Mouse (Mus musculus) limb, embryonic 14.5 days (tissue): Measurements from ENCODE around the gene Rfx4. TPM values are rescaled to one million over a fixed set of nuclear protein-coding genes. Genes with fewer than 3 reads are reported as not detected.

ENCODE experiments used
- ATAC-seq: fragments of 200-750 bp; cut with Nextera tagmentation; 2 replicates; pipeline ENCODE4 v1.8.0; 2017; ENCODE audit warnings: low read depth, moderate number of reproducible peaks, moderate TSS enrichment; ENCODE audit not compliant: low FRiP score
- DNase-seq: peaks from one replicate; pipeline ENCODE4 v3.0.0-alpha.2; 2015; ENCODE audit warnings: low spot score
- H3K27ac ChIP-seq: fragments of 300-500 bp; sonication (generic); replicated peaks from 2 replicates; pipeline ENCODE4 v1.5.1; 2014; ENCODE audit warnings: low read depth, mild to moderate bottlenecking, low read length, moderate library complexity, mixed read lengths
- H3K27me3 ChIP-seq: fragments of 300-500 bp; sonication (generic); 2 replicates; pipeline ENCODE4 v1.6.1; 2014; ENCODE audit warnings: low read length, mixed read lengths; ENCODE audit not compliant: control insufficient read depth, insufficient read depth
- H3K36me3 ChIP-seq: fragments of 300-500 bp; sonication (generic); 2 replicates; pipeline ENCODE4 v1.6.1; 2014; ENCODE audit warnings: mild to moderate bottlenecking, low read length, moderate library complexity, mixed read lengths; ENCODE audit not compliant: control insufficient read depth, insufficient read depth
- H3K4me1 ChIP-seq: fragments of 300-500 bp; sonication (generic); 2 replicates; pipeline ENCODE4 v1.6.1; 2014; ENCODE audit warnings: antibody characterized with exemption, low read length, mixed read lengths; ENCODE audit not compliant: control insufficient read depth, insufficient read depth
- H3K4me2 ChIP-seq: fragments of 300-500 bp; sonication (generic); replicated peaks from 2 replicates; pipeline ENCODE4 v1.6.1; 2014; ENCODE audit warnings: low read depth, mild to moderate bottlenecking, low read length, moderate library complexity; ENCODE audit not compliant: severe bottlenecking
- H3K4me3 ChIP-seq: fragments of 300-500 bp; sonication (generic); replicated peaks from 2 replicates; pipeline ENCODE4 v1.5.1; 2014; ENCODE audit warnings: low read length
- H3K9ac ChIP-seq: fragments of 300-500 bp; sonication (generic); 2 replicates; pipeline ENCODE4 v1.6.1; 2014; ENCODE audit warnings: mild to moderate bottlenecking, low read depth, low read length, moderate library complexity; ENCODE audit not compliant: severe bottlenecking
- H3K9me3 ChIP-seq: fragments of 300-500 bp; sonication (generic); 2 replicates; pipeline ENCODE4 v1.6.1; 2016; ENCODE audit warnings: low read length; ENCODE audit not compliant: control insufficient read depth
- POLR2A ChIP-seq: fragments of 200-500 bp; IDR thresholded peaks from 2 replicates; pipeline ENCODE4 v1.8.0; 2012; ENCODE audit warnings: inconsistent platforms, mild to moderate bottlenecking, moderate library complexity, borderline replicate concordance; ENCODE audit not compliant: insufficient read depth, insufficient read length; ENCODE audit errors: extremely low read depth
- WGBS: fragments of 180-500 bp; shearing (Covaris S2); extraction: QIAGEN DNeasy Blood & Tissue Kit; methylation state at CpG from one replicate; pipeline ENCODE4 v1.1.7; 2014; 5-methylcytosine and 5-hydroxymethylcytosine counted together
- polyA plus RNA-seq, 2 experiments: library from polyadenylated mRNA; depleted of rRNA in 1 of 2; stranded (reverse) in 1 of 2; unstranded in 1 of 2; fragments of >200 nt; fragmentation: Nextera tagmentation in 1 of 2; extraction: Ambion mirVana in 1 of 2; gene quantifications; 2 replicates each; pipeline versions ENCODE4 v1.2.1 to v1.2.3; 2012 to 2014

Rfx4 gene
- polyA plus RNA-seq, 2 experiments = 0.12 to 0.41 TPM

DNA sequence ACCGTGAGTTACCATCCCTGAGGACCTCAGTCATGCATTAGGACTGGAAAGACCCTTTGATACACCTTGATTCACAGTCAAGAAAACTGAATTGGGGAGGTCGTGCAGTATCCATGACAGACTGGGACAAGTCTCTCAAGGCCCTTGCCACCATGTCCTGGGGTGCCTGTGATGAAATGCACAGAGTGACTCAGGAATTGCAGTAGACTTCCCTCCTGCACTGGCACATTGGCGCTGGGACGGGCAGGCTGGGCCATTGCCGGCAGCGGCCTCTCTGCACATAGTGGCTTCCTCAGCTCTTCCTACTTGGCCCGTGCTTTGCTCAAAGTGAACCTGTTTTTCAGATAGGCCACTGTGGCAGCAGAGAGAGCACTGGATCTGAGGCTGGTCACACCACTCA lies 39.3 kb upstream of the Rfx4 start:
- no peak overlapping the region for H3K4me2 ChIP-seq
- no peak overlapping the region for H3K9ac ChIP-seq
- no peaks in the 10 kb centered on the region for H3K9me3 ChIP-seq
- ATAC-seq = no peak
- no peak for TF ChIP-seq POLR2A
- peaks cover 27% of the 10 kb centered on the region for H3K36me3 ChIP-seq
- no peaks in the 10 kb centered on the region for H3K27me3 ChIP-seq
- no peaks in the 10 kb centered on the region for H3K4me1 ChIP-seq
- WGBS = 96% methylated on average over 7 of the region's 7 CpGs
- no peak overlapping the region for H3K4me3 ChIP-seq
- DNase-seq = no peak
- H3K27ac ChIP-seq = no peak overlapping the region

GRCm38 (mm10) chr10:84722711-84723110 lies 33.2 kb upstream of the Rfx4 start:
- WGBS = 75% methylated on average over 12 of the region's 12 CpGs
- no peak for TF ChIP-seq POLR2A

DNA sequence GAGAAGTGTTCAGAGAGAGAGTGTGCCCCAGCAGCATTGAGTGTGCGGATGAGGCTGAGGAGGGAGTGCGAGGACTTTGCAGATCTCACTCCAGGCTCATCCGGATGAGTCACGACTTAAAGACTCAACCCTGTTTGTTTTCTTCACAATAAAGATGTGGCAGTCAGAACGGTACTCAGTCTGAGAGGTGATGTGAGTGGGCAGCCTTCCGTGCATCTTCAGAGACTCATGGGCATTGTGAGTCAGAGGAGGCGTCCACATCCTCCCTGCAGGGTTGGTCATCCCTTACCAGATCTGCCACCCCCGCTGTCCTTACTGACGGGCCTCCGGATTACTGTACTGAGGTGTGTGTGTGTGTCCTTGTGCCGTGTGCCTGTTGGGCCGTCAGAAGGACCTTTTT lies 28.9 kb upstream of the Rfx4 start:
- Histone ChIP-seq H3K9me3 (no peaks in the 10 kb centered on the region), H3K27me3 (no peaks in the 10 kb centered on the region), H3K4me1 (peaks cover 8% of the 10 kb centered on the region), H3K4me2 (no peak overlapping the region), H3K4me3 (no peak overlapping the region), H3K27ac (no peak overlapping the region), H3K9ac (no peak overlapping the region), H3K36me3 (peaks cover 16% of the 10 kb centered on the region)
- DNase-seq (no peak), ATAC-seq (no peak)
- 93% methylated on average over 12 of the region's 12 CpGs for WGBS
- no peak for TF ChIP-seq POLR2A

More at GRCm38 (mm10) chr10:84722711-84723110, 33.2 kb upstream of the Rfx4 start:
- H3K4me1 ChIP-seq = no peaks in the 10 kb centered on the region
- no peak overlapping the region for H3K4me3 ChIP-seq
- H3K27me3 ChIP-seq = no peaks in the 10 kb centered on the region
- H3K4me2 ChIP-seq = no peak overlapping the region
- peaks cover 41% of the 10 kb centered on the region for H3K36me3 ChIP-seq
- DNase-seq = no peak
- ATAC-seq = no peak
- no peak overlapping the region for H3K9ac ChIP-seq
- no peak overlapping the region for H3K27ac ChIP-seq
- H3K9me3 ChIP-seq = no peaks in the 10 kb centered on the region

DNA sequence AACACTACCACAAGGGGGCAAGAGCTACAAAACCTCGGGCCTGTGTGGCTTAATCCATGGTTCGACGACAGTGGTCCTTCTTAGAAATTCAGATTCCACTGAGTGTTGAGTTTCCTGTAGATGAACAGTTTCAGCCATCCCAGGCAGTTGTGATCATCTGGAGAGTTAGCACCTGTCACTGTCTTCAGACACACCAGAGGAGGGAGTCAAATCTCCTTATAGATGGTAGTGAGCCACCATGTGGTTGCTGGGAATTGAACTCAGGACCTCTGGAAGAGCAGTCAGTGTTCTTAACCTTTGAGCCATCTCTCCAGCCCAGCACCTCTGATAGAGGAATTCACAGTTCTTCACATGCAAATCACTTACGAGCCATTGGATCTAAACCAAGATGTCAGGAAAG lies 28.1 kb upstream of the Rfx4 start:
- Histone ChIP-seq H3K4me1 (peaks cover 8% of the 10 kb centered on the region), H3K9me3 (no peaks in the 10 kb centered on the region), H3K4me3 (no peak overlapping the region), H3K27ac (no peak overlapping the region), H3K9ac (no peak overlapping the region), H3K4me2 (no peak overlapping the region), H3K27me3 (no peaks in the 10 kb centered on the region), H3K36me3 (peaks cover 16% of the 10 kb centered on the region)
- 91% methylated on average over 4 of the region's 4 CpGs for WGBS
- DNase-seq = no peak
- TF ChIP-seq POLR2A = no peak
- ATAC-seq = no peak

- H3K4me1 ChIP-seq = peaks cover 12% of the 10 kb centered on the region
- no peak for DNase-seq
- no peaks in the 10 kb centered on the region for H3K9me3 ChIP-seq
- H3K4me3 ChIP-seq = no peak overlapping the region
- ATAC-seq = no peak
- H3K4me2 ChIP-seq = no peak overlapping the region
- H3K9ac ChIP-seq = no peak overlapping the region
- WGBS = 91% methylated on average over 3 of the region's 3 CpGs
- H3K27me3 ChIP-seq = no peaks in the 10 kb centered on the region
- peaks cover 7% of the 10 kb centered on the region for H3K36me3 ChIP-seq
- H3K27ac ChIP-seq = no peak overlapping the region
- TF ChIP-seq POLR2A = no peak
Observed at GRCm38 (mm10) chr10:84730078-84730477, 25.8 kb upstream of the Rfx4 start.

GRCm38 (mm10) chr10:84730956-84731355 lies 24.9 kb upstream of the Rfx4 start:
- Histone ChIP-seq H3K4me2 (no peak overlapping the region), H3K36me3 (peaks cover 3% of the 10 kb centered on the region; the same call in 1 of the 2 replicates), H3K9ac (no peak overlapping the region), H3K4me1 (peaks cover 12% of the 10 kb centered on the region), H3K27me3 (no peaks in the 10 kb centered on the region), H3K9me3 (no peaks in the 10 kb centered on the region), H3K27ac (no peak overlapping the region), H3K4me3 (no peak overlapping the region)
- ATAC-seq (no peak; the same call in 1 of the 2 replicates), DNase-seq (no peak)
- WGBS = 21% methylated on average over 9 of the region's 9 CpGs
- no peak for TF ChIP-seq POLR2A
